Mouse (Mus musculus) left cerebral cortex, postnatal 25 days (tissue): ENCODE data around the gene Mrpl55. TPM values are rescaled to one million over a fixed set of nuclear protein-coding genes. Genes with fewer than 3 reads are reported as not detected.
"Not testable (repeated sequence)": the region's sequence is repeated elsewhere in the genome, so short reads cannot be mapped to it uniquely, and the experiment has no call there.

Experiments
- DNase-seq, 2 experiments: peaks; one replicate each; pipeline ENCODE4 v3.0.0; 2022; ENCODE audit warnings: low spot score in 2 of 2, mixed read lengths in 1 of 2
- intact Hi-C: fragments of 180-260 bp; cut with DNase I; formaldehyde crosslinking; loops from one replicate; pipeline ENCODE4 v1.15.1; 2025
- total RNA-seq, 2 experiments: library from RNA; stranded (reverse); gene quantifications; 2 replicates each; pipeline ENCODE4 v1.2.3; 2021

Mrpl55 gene
- total RNA-seq, 2 experiments from 2014 or later: 35.4 to 38.6 TPM

- intact Hi-C loops: no loop called here
Observed at GRCm38 (mm10) chr11:59187706-59188105, 14.6 kb upstream of the Mrpl55 start.

GRCm38 (mm10) chr11:59191231-59192058, 10.8 kb upstream of the Mrpl55 start:
- intact Hi-C loops: no loop called here
- peak; percentile 93 to 96 for DNase-seq

More at GRCm38 (mm10) chr11:59187706-59188105, 14.6 kb upstream of the Mrpl55 start:
- DNase-seq: no peak

GRCm38 (mm10) chr11:59192059-59192386, 10.3 kb upstream of the Mrpl55 start, which contains the start of gene Guk1:
Gene Guk1, minus strand, starts transcription at chr11:59192212.
- intact Hi-C loops: no loop called here
- no peak for DNase-seq

- intact Hi-C loops: no loop called here
- no peak for DNase-seq
Observed at GRCm38 (mm10) chr11:59196230-59196629, 6.1 kb upstream of the Mrpl55 start.

GRCm38 (mm10) chr11:59201216-59202002, 877 bp upstream of the Mrpl55 start:
- intact Hi-C loops: no loop called here
- no peak for DNase-seq

- intact Hi-C loops: no loop called here
- peak; percentile 94 to 97 for DNase-seq
Observed at GRCm38 (mm10) chr11:59208153-59208831, 6.0 kb downstream of the Mrpl55 start, which contains the start of gene 2310033P09Rik. Gene 2310033P09Rik, plus strand, starts transcription at chr11:59208321.

- peak; percentile 63 to 75 for DNase-seq
- intact Hi-C loops: no loop called here
Observed at GRCm38 (mm10) chr11:59209003-59209441, 6.7 kb downstream of the Mrpl55 start.

- intact Hi-C loops: no loop called here
Observed at GRCm38 (mm10) chr11:59209580-59209979, 7.3 kb downstream of the Mrpl55 start.

GRCm38 (mm10) chr11:59210020-59210419, 7.7 kb downstream of the Mrpl55 start:
- intact Hi-C loops: no loop called here
- DNase-seq: no peak

More at GRCm38 (mm10) chr11:59209580-59209979, 7.3 kb downstream of the Mrpl55 start:
- no peak for DNase-seq

- DNase-seq, intact Hi-C loops: not testable (repeated sequence)
Observed at GRCm38 (mm10) chr11:59211561-59211960, 9.3 kb downstream of the Mrpl55 start.

- DNase-seq, intact Hi-C loops: not testable (repeated sequence)
Observed at GRCm38 (mm10) chr11:59212320-59212719, 10.0 kb downstream of the Mrpl55 start.

GRCm38 (mm10) chr11:59212892-59213494, 10.7 kb downstream of the Mrpl55 start:
- intact Hi-C loops: no loop called here
- no peak for DNase-seq

- DNase-seq: peak; percentile 32 to 82
Observed at GRCm38 (mm10) chr11:59216955-59217354, 14.7 kb downstream of the Mrpl55 start.

GRCm38 (mm10) chr11:59218389-59218998, 16.2 kb downstream of the Mrpl55 start:
- intact Hi-C loops: no loop called here
- DNase-seq: peak in 1 of 2 experiments; percentile 64

More at GRCm38 (mm10) chr11:59216955-59217354, 14.7 kb downstream of the Mrpl55 start:
- intact Hi-C loops: no loop called here

GRCm38 (mm10) chr11:59219064-59219463, 16.8 kb downstream of the Mrpl55 start:
- intact Hi-C loops: no loop called here
- DNase-seq: no peak

- intact Hi-C loops: no loop called here
Observed at GRCm38 (mm10) chr11:59221604-59222003, 19.3 kb downstream of the Mrpl55 start.

GRCm38 (mm10) chr11:59222306-59222705, 20.0 kb downstream of the Mrpl55 start:
- no peak for DNase-seq
- intact Hi-C loops: no loop called here

More at GRCm38 (mm10) chr11:59221604-59222003, 19.3 kb downstream of the Mrpl55 start:
- DNase-seq: no peak

GRCm38 (mm10) chr11:59224025-59224424, 21.7 kb downstream of the Mrpl55 start:
- DNase-seq: no peak
- intact Hi-C loops: no loop called here

- intact Hi-C loops: no loop called here
- no peak for DNase-seq
Observed at GRCm38 (mm10) chr11:59224470-59224869, 22.2 kb downstream of the Mrpl55 start.
